Mouse (Mus musculus) limb, embryonic 11.5 days (tissue): ENCODE measurements at regions not wholly inside any gene's neighbourhood (a gene's known extent, or its start where the extent isn't known, plus 50 kb on each side); places are given as distances from the start of the nearest gene placed in this dataset.

Experiments used
- ATAC-seq: fragments of 200-750 bp; cut with Nextera tagmentation; 2 replicates; pipeline ENCODE4 v1.8.0; 2017; ENCODE audit warnings: low read depth; ENCODE audit not compliant: insufficient number of reproducible peaks, low FRiP score, low TSS enrichment
- DNase-seq: peaks from one replicate; pipeline ENCODE4 v3.0.0-alpha.2; 2015; ENCODE audit warnings: low spot score
- H3K27ac ChIP-seq: fragments of 300-500 bp; sonication (generic); replicated peaks from 2 replicates; pipeline ENCODE4 v1.5.1; 2014; ENCODE audit warnings: low read depth, mild to moderate bottlenecking, low read length
- H3K27me3 ChIP-seq: fragments of 300-500 bp; sonication (generic); 2 replicates; pipeline ENCODE4 v1.6.1; 2014; ENCODE audit warnings: mild to moderate bottlenecking, low read length, mixed read lengths; ENCODE audit not compliant: control insufficient read depth, insufficient read depth
- H3K36me3 ChIP-seq: fragments of 300-500 bp; sonication (generic); 2 replicates; pipeline ENCODE4 v1.6.1; 2014; ENCODE audit warnings: mild to moderate bottlenecking, low read length, moderate library complexity, mixed read lengths; ENCODE audit not compliant: control insufficient read depth, insufficient read depth
- H3K4me1 ChIP-seq: fragments of 300-500 bp; sonication (generic); 2 replicates; pipeline ENCODE4 v1.6.1; 2014; ENCODE audit warnings: low read length, mixed read lengths; ENCODE audit not compliant: control insufficient read depth, insufficient read depth
- H3K4me2 ChIP-seq: fragments of 300-500 bp; sonication (generic); 2 replicates; pipeline ENCODE4 v1.6.1; 2014; ENCODE audit warnings: low read depth, mild to moderate bottlenecking, moderate library complexity; ENCODE audit not compliant: severe bottlenecking
- H3K4me3 ChIP-seq: fragments of 300-500 bp; sonication (generic); 2 replicates; pipeline ENCODE4 v1.5.1; 2014; ENCODE audit warnings: low read depth, low read length
- H3K9ac ChIP-seq: fragments of 300-500 bp; sonication (generic); 2 replicates; pipeline ENCODE4 v1.6.1; 2014; ENCODE audit warnings: mild to moderate bottlenecking, low read length
- H3K9me3 ChIP-seq: fragments of 300-500 bp; sonication (generic); 2 replicates; pipeline ENCODE4 v1.6.1; 2016; ENCODE audit warnings: low read length; ENCODE audit not compliant: control insufficient read depth
- WGBS: fragments of 180-500 bp; shearing (Covaris S2); extraction: QIAGEN DNeasy Blood & Tissue Kit; methylation state at CpG from one replicate; pipeline ENCODE4 v1.1.7; 2014; 5-methylcytosine and 5-hydroxymethylcytosine counted together

DNA sequence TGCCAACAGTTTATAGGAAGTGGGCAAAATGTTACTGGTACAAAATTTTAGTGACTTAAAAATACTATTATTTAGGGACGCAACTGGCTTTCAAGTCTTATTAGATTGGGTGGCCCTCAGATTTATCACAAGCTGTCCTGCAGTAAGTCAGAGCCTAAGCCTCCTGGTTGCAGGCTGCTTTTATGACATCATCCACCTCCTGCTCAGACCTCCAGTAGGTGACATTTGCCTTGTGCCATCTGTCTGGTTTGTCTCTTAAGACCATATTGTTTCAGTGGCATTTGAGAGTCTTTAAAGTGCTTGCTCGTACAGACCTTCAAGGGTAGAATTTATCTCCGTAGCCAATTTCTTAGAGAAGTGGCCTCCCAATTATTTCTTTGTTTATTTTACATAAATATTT is 111.9 kb upstream of the Trhde start:
- no peak overlapping the region for H3K4me3 ChIP-seq
- H3K9ac ChIP-seq, result no peak overlapping the region
- H3K36me3 ChIP-seq, result no peaks in the 10 kb centered on the region
- H3K27ac ChIP-seq, result no peak overlapping the region
- WGBS, result 80% methylated on average over 3 of the region's 3 CpGs
- DNase-seq (no peak), ATAC-seq (no peak)
- no peak overlapping the region for H3K4me2 ChIP-seq
- no peaks in the 10 kb centered on the region for H3K9me3 ChIP-seq
- H3K27me3 ChIP-seq, result no peaks in the 10 kb centered on the region
- no peaks in the 10 kb centered on the region for H3K4me1 ChIP-seq

DNA sequence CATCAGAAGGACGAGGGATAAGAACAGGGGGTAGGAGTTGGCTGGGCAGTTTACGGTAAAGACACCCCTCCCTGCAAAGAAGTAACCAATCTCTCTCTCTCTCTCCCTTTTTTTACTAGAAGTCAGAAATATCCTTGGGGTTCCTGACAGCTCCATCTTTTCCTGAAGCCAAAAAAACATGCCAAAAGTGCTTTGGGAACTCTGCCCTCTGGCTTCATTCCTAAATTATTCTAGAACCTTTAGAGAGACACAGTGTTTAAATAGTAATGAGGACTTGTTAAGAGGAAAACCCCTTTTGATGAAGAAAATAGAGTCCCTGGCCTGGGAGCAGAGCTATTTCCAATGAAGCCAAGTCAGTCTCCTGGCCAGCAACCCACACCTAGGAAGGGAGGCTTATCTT is 89.8 kb upstream of the Trhde start:
- ATAC-seq (no peak), DNase-seq (no peak)
- Histone ChIP-seq H3K36me3 (no peaks in the 10 kb centered on the region), H3K9ac (no peak overlapping the region), H3K4me1 (no peaks in the 10 kb centered on the region), H3K4me3 (no peak overlapping the region), H3K27ac (no peak overlapping the region), H3K4me2 (no peak overlapping the region), H3K27me3 (no peaks in the 10 kb centered on the region), H3K9me3 (no peaks in the 10 kb centered on the region)
- 79% methylated on average over 2 of the region's 2 CpGs for WGBS

DNA sequence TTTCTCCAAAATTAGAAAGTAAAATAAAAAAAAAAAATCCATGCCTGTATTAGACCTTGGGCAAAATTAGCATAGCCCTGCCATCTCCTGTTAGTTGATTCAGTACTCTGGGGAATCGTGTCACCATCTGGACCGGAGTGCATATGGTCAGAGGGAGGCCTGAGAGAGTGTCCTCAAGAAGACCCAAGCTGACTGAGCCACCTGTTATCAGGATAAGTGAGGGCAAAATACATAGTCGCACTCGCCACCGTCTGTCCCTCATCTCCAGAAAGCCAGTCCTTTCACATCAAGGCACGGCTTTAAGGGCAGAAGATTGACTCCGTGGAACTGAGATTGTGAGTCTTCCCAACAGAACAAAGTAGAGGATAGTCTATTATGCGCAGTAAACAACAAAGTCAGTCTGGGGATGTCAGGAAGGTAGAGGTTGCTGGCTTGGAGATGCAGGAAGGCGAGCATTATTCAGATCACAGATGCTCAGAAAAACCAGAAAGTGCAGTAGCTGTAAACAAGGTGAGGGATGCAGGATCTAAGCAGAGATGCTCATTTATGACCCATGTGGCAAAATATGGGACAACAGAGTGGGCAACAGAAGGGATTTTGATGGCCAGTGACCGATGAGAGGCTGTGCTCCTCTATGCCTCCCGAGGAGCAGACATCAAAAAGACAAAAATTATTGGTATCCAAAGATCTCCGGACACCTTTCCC is 88.8 kb upstream of the Trhde start:
- no peak overlapping the region for H3K4me3 ChIP-seq
- H3K9ac ChIP-seq, result no peak overlapping the region
- no peak overlapping the region for H3K4me2 ChIP-seq
- DNase-seq (no peak), ATAC-seq (no peak)
- no peaks in the 10 kb centered on the region for H3K27me3 ChIP-seq
- 88% methylated on average over 12 of the region's 12 CpGs for WGBS
- H3K4me1 ChIP-seq, result no peaks in the 10 kb centered on the region
- H3K9me3 ChIP-seq, result no peaks in the 10 kb centered on the region
- H3K36me3 ChIP-seq, result no peaks in the 10 kb centered on the region
- H3K27ac ChIP-seq, result no peak overlapping the region

DNA sequence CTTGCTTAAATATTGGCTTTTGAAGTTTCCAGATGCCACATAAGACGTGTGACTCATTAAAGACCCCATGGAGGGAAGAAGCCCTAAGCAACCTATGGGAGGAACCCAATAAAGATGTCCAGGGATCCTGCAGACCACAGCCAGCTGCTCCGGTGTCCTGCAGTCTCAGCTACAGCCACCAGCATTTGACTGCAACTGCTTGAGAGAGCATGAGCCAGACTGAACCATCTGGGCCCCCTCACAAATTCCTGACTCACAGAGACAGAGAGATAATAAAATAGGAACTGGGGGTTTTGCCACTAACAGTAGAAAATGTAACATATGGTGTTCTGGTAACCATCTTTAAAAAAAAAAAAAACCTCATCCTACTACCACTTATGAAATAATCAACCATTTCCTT is 69.1 kb upstream of the Trhde start:
- no peaks in the 10 kb centered on the region for H3K9me3 ChIP-seq
- H3K4me1 ChIP-seq, result no peaks in the 10 kb centered on the region
- no peak overlapping the region for H3K4me2 ChIP-seq
- H3K4me3 ChIP-seq, result no peak overlapping the region
- H3K27ac ChIP-seq, result no peak overlapping the region
- WGBS, result 32% methylated on average over 2 of the region's 2 CpGs
- no peak for ATAC-seq
- H3K9ac ChIP-seq, result no peak overlapping the region
- no peaks in the 10 kb centered on the region for H3K27me3 ChIP-seq
- no peak for DNase-seq
- H3K36me3 ChIP-seq, result no peaks in the 10 kb centered on the region

DNA sequence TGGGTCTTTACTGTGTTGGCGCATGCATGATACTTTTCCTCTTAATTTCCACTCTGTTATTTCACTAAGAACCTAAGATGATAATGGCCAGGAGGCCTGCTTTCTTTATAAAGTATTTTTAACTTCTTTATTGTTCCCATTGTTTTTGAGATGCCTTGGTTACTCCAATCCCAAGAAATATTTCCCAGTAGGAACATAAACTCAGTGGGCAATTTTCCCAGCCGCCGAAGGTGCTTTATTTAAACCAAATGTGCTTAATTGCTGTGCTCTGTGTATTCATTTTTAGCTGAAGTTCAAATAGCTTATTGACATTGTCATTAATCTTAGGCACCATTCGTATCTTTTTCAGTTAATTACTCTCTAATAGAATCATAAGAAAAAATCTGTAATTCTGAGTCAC is 55.1 kb upstream of the Trhde start:
- Histone ChIP-seq H3K27me3 (no peaks in the 10 kb centered on the region), H3K4me3 (no peak overlapping the region), H3K9ac (no peak overlapping the region), H3K27ac (no peak overlapping the region), H3K4me1 (no peaks in the 10 kb centered on the region), H3K4me2 (no peak overlapping the region), H3K36me3 (no peaks in the 10 kb centered on the region), H3K9me3 (no peaks in the 10 kb centered on the region)
- ATAC-seq (no peak), DNase-seq (no peak)
- WGBS, result 56% methylated on average over 4 of the region's 4 CpGs

DNA sequence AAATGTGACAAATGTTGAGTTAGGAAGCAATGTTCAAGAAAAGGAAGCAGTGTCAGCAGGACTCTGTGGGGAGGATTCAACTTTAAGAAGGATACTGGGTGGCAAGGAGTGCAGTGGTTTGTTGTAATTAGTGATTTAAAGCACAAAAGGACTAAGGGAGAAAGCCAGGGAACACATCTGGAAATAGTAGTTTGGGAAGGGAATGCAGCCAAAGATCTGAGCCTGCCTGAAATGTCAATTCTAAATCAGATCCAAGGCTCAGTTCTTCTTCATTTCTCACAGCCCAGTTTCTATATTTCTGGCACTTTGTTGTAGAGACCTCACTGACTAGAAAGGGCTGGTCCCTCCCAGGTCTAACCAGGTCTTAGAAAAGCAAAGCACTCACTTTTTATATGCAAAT is 50.6 kb upstream of the Trhde start:
- Histone ChIP-seq H3K27me3 (no peaks in the 10 kb centered on the region), H3K4me3 (no peak overlapping the region)
- no peak for DNase-seq

More for the DNA sequence above, 50.6 kb upstream of the Trhde start:
- no peak overlapping the region for H3K27ac ChIP-seq
- H3K9me3 ChIP-seq, result no peaks in the 10 kb centered on the region
- H3K4me2 ChIP-seq, result no peak overlapping the region
- ATAC-seq, result no peak
- no peaks in the 10 kb centered on the region for H3K4me1 ChIP-seq
- H3K36me3 ChIP-seq, result no peaks in the 10 kb centered on the region
- H3K9ac ChIP-seq, result no peak overlapping the region
